Mouse (Mus musculus) midbrain, embryonic 13.5 days (tissue): ENCODE results near the gene Slc9a4. TPM values are rescaled to one million over a fixed set of nuclear protein-coding genes. Genes with fewer than 3 reads are reported as not detected.

Source experiments
- ATAC-seq: fragments of 200-750 bp; cut with Nextera tagmentation; 2 replicates; pipeline ENCODE4 v1.8.0; 2017; ENCODE audit warnings: mild to moderate bottlenecking, moderate TSS enrichment, moderate library complexity
- H3K27ac ChIP-seq: fragments of 300-500 bp; sonication (generic); 2 replicates; pipeline ENCODE4 v1.5.1; 2015; ENCODE audit warnings: inconsistent platforms, mild to moderate bottlenecking, moderate library complexity
- H3K27me3 ChIP-seq: fragments of 300-500 bp; sonication (generic); 2 replicates; pipeline ENCODE4 v1.6.1; 2015; ENCODE audit warnings: mild to moderate bottlenecking, inconsistent platforms
- H3K36me3 ChIP-seq: fragments of 300-500 bp; sonication (generic); 2 replicates; pipeline ENCODE4 v1.6.1; 2015; ENCODE audit warnings: mild to moderate bottlenecking, inconsistent platforms
- H3K4me1 ChIP-seq: fragments of 300-500 bp; sonication (generic); replicated peaks from 2 replicates; pipeline ENCODE4 v1.6.1; 2015; ENCODE audit warnings: inconsistent platforms
- H3K4me2 ChIP-seq: fragments of 300-500 bp; sonication (generic); replicated peaks from 2 replicates; pipeline ENCODE4 v1.6.1; 2015; ENCODE audit warnings: moderate library complexity, mild to moderate bottlenecking, inconsistent platforms
- H3K4me3 ChIP-seq: fragments of 300-500 bp; sonication (generic); replicated peaks from 2 replicates; pipeline ENCODE4 v1.5.1; 2015; ENCODE audit warnings: mild to moderate bottlenecking, inconsistent platforms
- H3K9ac ChIP-seq: fragments of 300-500 bp; sonication (generic); replicated peaks from 2 replicates; pipeline ENCODE4 v1.6.1; 2015; ENCODE audit warnings: mild to moderate bottlenecking, inconsistent platforms
- H3K9me3 ChIP-seq: fragments of 300-500 bp; sonication (generic); 2 replicates; pipeline ENCODE4 v1.6.1; 2016; ENCODE audit warnings: mild to moderate bottlenecking, inconsistent platforms
- WGBS: fragments of 180-500 bp; shearing (Covaris S2); methylation state at CpG from one replicate; pipeline ENCODE4 v1.1.7; 2015; 5-methylcytosine and 5-hydroxymethylcytosine counted together
- polyA plus RNA-seq: library from polyadenylated mRNA; unstranded; fragments of >200 nt; fragmentation: Nextera tagmentation; extraction: Ambion mirVana; gene quantifications from 2 replicates; pipeline ENCODE4 v1.2.1, GENCODE M21; 2015

The Slc9a4 gene
- polyA plus RNA-seq, 1 experiment from 2014 or later: not detected

DNA sequence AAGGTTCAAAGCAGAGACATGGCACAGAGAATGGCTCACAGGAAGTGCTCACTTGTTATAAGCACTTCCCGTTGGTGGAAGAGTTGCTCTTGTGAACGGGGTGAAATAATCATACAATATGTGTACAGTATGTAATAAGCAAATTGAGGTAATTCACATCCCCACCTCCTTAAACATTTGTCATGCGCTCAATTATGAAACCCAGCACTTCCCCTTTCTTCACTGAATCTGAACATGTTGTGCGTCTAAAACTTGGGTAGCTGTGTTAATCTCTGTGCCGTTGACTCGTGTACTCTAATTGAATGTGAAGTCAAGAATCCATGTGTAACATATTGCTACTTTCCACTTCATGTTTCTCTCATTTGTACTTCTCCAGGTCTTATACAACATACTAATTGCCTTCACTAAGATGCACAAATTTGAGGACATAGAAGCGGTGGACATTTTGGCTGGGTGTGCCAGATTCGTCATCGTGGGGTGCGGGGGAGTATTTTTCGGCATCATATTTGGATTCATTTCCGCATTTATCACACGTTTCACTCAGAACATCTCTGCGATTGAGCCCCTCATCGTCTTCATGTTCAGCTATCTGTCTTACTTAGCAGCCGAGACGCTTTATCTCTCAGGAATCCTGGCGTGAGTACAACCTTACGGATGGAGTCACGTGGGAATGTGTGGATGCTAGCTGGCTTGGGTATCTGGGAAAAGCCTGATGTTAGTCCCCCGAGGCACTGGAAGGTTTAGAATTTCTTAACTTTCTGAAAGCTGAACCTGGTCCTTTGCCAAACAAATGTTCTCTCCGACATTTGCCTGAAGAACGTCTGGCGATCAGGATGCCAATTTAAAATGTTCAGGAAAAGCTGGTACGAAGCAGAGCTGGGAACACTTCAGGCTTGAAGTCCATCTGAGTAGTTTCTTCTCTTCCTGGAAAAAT lies 20.8 kb downstream of the Slc9a4 start:
- WGBS: 92% methylated on average over 25 of the region's 25 CpGs
- H3K4me2 ChIP-seq: no peak overlapping the region
- no peaks in the 10 kb centered on the region for H3K27me3 ChIP-seq
- no peaks in the 10 kb centered on the region for H3K9me3 ChIP-seq
- H3K27ac ChIP-seq: no peak overlapping the region
- H3K36me3 ChIP-seq: no peaks in the 10 kb centered on the region
- no peak overlapping the region for H3K9ac ChIP-seq
- H3K4me1 ChIP-seq: no peaks in the 10 kb centered on the region
- no peak overlapping the region for H3K4me3 ChIP-seq
- ATAC-seq: no peak

DNA sequence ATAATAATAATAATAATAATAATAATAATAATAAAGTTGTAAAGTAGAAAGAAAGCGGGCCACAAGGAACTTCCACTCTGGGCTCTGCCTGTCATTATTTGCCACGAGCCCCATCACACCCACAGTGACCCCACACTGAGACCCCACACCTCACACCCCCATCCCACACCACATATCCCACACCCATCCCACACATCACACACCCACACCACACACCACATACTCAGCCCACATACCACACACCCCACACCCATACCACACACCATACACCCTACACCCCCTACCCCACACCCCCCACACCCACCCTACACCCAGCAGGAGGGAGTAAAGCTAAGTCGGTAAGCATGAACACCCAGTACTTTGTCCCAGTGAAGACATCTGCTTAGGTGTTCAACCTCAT lies 21.6 kb downstream of the Slc9a4 start:
- 86% methylated on average over 3 of the region's 3 CpGs for WGBS
- Histone ChIP-seq H3K9me3 (no peaks in the 10 kb centered on the region), H3K4me2 (no peak overlapping the region), H3K4me3 (no peak overlapping the region), H3K27ac (no peak overlapping the region), H3K36me3 (no peaks in the 10 kb centered on the region), H3K4me1 (no peaks in the 10 kb centered on the region), H3K9ac (no peak overlapping the region), H3K27me3 (no peaks in the 10 kb centered on the region)
- no peak for ATAC-seq

- Histone ChIP-seq H3K4me2 (no peak overlapping the region), H3K36me3 (no peaks in the 10 kb centered on the region), H3K27ac (no peak overlapping the region), H3K4me1 (no peaks in the 10 kb centered on the region), H3K4me3 (no peak overlapping the region), H3K27me3 (no peaks in the 10 kb centered on the region), H3K9me3 (no peaks in the 10 kb centered on the region), H3K9ac (no peak overlapping the region)
- ATAC-seq: no peak
- WGBS: 94% methylated on average over 2 of the region's 2 CpGs
Measured at GRCm38 (mm10) chr1:40613219-40613618, 33.3 kb downstream of the Slc9a4 start.

DNA sequence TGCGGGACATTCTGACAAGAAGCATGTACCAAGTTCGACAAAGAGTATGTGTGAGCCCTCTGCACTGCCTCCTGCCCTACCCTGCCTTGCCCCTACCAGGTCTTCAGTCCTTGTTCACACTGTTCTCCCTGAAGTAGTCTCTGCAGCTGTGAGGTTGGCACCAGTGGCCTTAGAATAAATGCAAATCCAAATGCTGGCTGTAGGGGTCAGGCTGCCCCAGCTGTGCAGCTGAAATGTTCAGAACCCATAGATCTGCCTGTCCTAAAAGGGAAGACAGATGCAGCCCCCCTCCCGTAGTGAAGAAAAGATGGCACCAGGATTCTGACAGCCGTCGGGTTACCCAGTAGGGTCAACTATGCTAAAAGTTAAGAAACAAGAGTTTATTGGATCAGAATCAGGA lies 39.2 kb downstream of the Slc9a4 start:
- Histone ChIP-seq H3K27me3 (no peaks in the 10 kb centered on the region), H3K4me1 (no peaks in the 10 kb centered on the region), H3K9me3 (no peaks in the 10 kb centered on the region), H3K4me3 (no peak overlapping the region), H3K27ac (no peak overlapping the region), H3K9ac (no peak overlapping the region), H3K4me2 (no peak overlapping the region), H3K36me3 (no peaks in the 10 kb centered on the region)
- ATAC-seq: no peak
- 75% methylated on average over 5 of the region's 5 CpGs for WGBS

GRCm38 (mm10) chr1:40619871-40620270 lies 40.0 kb downstream of the Slc9a4 start:
- no peak overlapping the region for H3K4me2 ChIP-seq
- WGBS: 81% methylated on average over 5 of the region's 5 CpGs
- H3K27me3 ChIP-seq: no peaks in the 10 kb centered on the region
- H3K9ac ChIP-seq: no peak overlapping the region
- H3K27ac ChIP-seq: no peak overlapping the region
- ATAC-seq: no peak
- no peaks in the 10 kb centered on the region for H3K4me1 ChIP-seq
- H3K9me3 ChIP-seq: no peaks in the 10 kb centered on the region
- no peak overlapping the region for H3K4me3 ChIP-seq
- no peaks in the 10 kb centered on the region for H3K36me3 ChIP-seq

DNA sequence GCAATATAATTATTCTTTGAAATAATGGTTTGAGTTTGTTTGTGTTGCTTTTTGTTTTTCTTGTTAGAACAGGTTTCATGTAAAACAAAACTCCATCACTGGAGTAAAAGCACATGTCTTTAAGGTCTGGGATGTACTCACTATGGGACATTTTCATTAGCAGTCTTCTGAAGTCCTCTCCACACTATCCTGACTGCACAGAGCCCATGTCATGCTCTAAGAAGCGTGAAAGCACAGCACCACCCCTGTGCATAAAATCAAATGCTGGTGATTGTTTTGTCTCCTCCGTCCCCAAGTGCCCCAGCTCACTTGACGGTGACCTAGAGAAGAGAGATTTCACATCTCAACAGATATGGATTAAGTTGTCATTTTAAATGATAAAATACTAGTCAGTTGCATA lies 45.1 kb downstream of the Slc9a4 start:
- no peaks in the 10 kb centered on the region for H3K36me3 ChIP-seq
- H3K4me3 ChIP-seq: no peak overlapping the region
- no peak overlapping the region for H3K27ac ChIP-seq
- no peaks in the 10 kb centered on the region for H3K4me1 ChIP-seq
- H3K4me2 ChIP-seq: no peak overlapping the region
- WGBS: 17% methylated on average over 3 of the region's 3 CpGs
- H3K9me3 ChIP-seq: no peaks in the 10 kb centered on the region
- no peak for ATAC-seq
- no peak overlapping the region for H3K9ac ChIP-seq
- H3K27me3 ChIP-seq: no peaks in the 10 kb centered on the region

GRCm38 (mm10) chr1:40626954-40627353 lies 47.1 kb downstream of the Slc9a4 start:
- no peak for ATAC-seq

DNA sequence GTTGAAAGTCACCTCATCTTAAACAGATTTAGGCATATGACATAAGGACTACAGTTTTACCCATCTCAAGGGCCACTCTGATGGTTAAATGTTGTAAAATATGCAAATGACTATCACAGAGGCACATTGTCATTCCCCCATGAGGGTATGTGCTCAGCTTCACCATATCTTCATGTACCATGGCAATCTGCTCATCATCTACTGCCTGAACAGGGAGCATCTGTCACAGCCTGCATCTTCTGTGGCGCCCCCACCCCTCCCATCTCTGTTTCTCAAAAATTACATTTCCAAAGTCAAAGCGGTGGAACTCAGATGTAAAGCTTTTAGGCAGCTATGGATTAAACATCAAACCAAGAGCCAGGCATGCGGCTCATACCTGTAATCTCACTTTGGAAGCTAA lies 48.6 kb downstream of the Slc9a4 start:
- WGBS: 94% methylated on average over 3 of the region's 3 CpGs
- no peaks in the 10 kb centered on the region for H3K4me1 ChIP-seq

More at GRCm38 (mm10) chr1:40626954-40627353, 47.1 kb downstream of the Slc9a4 start:
- Histone ChIP-seq H3K27ac (no peak overlapping the region), H3K9ac (no peak overlapping the region), H3K27me3 (no peaks in the 10 kb centered on the region), H3K4me2 (no peak overlapping the region), H3K4me1 (no peaks in the 10 kb centered on the region), H3K36me3 (no peaks in the 10 kb centered on the region), H3K9me3 (no peaks in the 10 kb centered on the region), H3K4me3 (no peak overlapping the region)

GRCm38 (mm10) chr1:40632407-40633062 lies 52.7 kb downstream of the Slc9a4 start:
- H3K4me3 ChIP-seq: no peak overlapping the region
- H3K27me3 ChIP-seq: no peaks in the 10 kb centered on the region
- H3K27ac ChIP-seq: no peak overlapping the region
- no peaks in the 10 kb centered on the region for H3K9me3 ChIP-seq
- 58% methylated on average over 2 of the region's 2 CpGs for WGBS
- H3K4me1 ChIP-seq: 0 out of 2 replicates have a peak, but pooled peaks cover 2% of the 10 kb centered on the region
- H3K4me2 ChIP-seq: no peak overlapping the region
- H3K36me3 ChIP-seq: no peaks in the 10 kb centered on the region
- no peak for ATAC-seq
- no peak overlapping the region for H3K9ac ChIP-seq

More for the DNA sequence above, 48.6 kb downstream of the Slc9a4 start:
- Histone ChIP-seq H3K4me2 (no peak overlapping the region), H3K36me3 (no peaks in the 10 kb centered on the region), H3K4me3 (no peak overlapping the region), H3K27ac (no peak overlapping the region), H3K27me3 (no peaks in the 10 kb centered on the region), H3K9me3 (no peaks in the 10 kb centered on the region), H3K9ac (no peak overlapping the region)
- ATAC-seq: no peak

- 69% methylated on average over 4 of the region's 4 CpGs for WGBS
- Histone ChIP-seq H3K4me1 (0 out of 2 replicates have a peak, but pooled peaks cover 2% of the 10 kb centered on the region), H3K9me3 (no peaks in the 10 kb centered on the region), H3K4me3 (no peak overlapping the region), H3K27me3 (no peaks in the 10 kb centered on the region), H3K4me2 (no peak overlapping the region), H3K9ac (no peak overlapping the region), H3K27ac (no peak overlapping the region), H3K36me3 (no peaks in the 10 kb centered on the region)
- no peak for ATAC-seq
Measured at GRCm38 (mm10) chr1:40634608-40635007, 54.7 kb downstream of the Slc9a4 start.

GRCm38 (mm10) chr1:40648234-40648633 lies 68.4 kb downstream of the Slc9a4 start:
- WGBS: 71% methylated on average over 2 of the region's 2 CpGs
- ATAC-seq: no peak
- no peak overlapping the region for H3K4me3 ChIP-seq

GRCm38 (mm10) chr1:40650803-40651497 lies 71.1 kb downstream of the Slc9a4 start:
- H3K27me3 ChIP-seq: no peaks in the 10 kb centered on the region
- H3K4me2 ChIP-seq: no peak overlapping the region
- ATAC-seq: no peak
- no peak overlapping the region for H3K9ac ChIP-seq
- no peak overlapping the region for H3K4me3 ChIP-seq
- no peaks in the 10 kb centered on the region for H3K36me3 ChIP-seq
- H3K9me3 ChIP-seq: no peaks in the 10 kb centered on the region
- H3K27ac ChIP-seq: no peak overlapping the region
- WGBS: 81% methylated on average over 6 of the region's 6 CpGs
- no peaks in the 10 kb centered on the region for H3K4me1 ChIP-seq

More at GRCm38 (mm10) chr1:40648234-40648633, 68.4 kb downstream of the Slc9a4 start:
- no peaks in the 10 kb centered on the region for H3K9me3 ChIP-seq
- H3K27me3 ChIP-seq: no peaks in the 10 kb centered on the region
- H3K9ac ChIP-seq: no peak overlapping the region
- H3K27ac ChIP-seq: no peak overlapping the region
- no peaks in the 10 kb centered on the region for H3K36me3 ChIP-seq
- no peaks in the 10 kb centered on the region for H3K4me1 ChIP-seq
- H3K4me2 ChIP-seq: no peak overlapping the region
